Mouse (Mus musculus) spleen, adult 12 weeks (tissue): Measurements from ENCODE around the gene Gpx7.

ENCODE experiments used
- DNase-seq: peaks from one replicate; pipeline ENCODE4 v3.0.0; 2022; ENCODE audit warnings: low spot score

The Gpx7 gene

GRCm38 (mm10) chr4:108406861-108407401, at the start of gene Gpx7:
Gene Gpx7, minus strand, starts transcription at chr4:108406961.
- DNase-seq: no peak

GRCm38 (mm10) chr4:108456028-108456427, 49.3 kb upstream of the Gpx7 start:
- no peak for DNase-seq

GRCm38 (mm10) chr4:108448091-108448490, 41.3 kb upstream of the Gpx7 start:
- DNase-seq: no peak

GRCm38 (mm10) chr4:108438082-108438840, 31.5 kb upstream of the Gpx7 start:
- DNase-seq: no peak

- DNase-seq: no peak
Observed at GRCm38 (mm10) chr4:108436225-108436624, 29.5 kb upstream of the Gpx7 start.

GRCm38 (mm10) chr4:108435646-108436045, 28.9 kb upstream of the Gpx7 start:
- DNase-seq: no peak

- no peak for DNase-seq
Observed at GRCm38 (mm10) chr4:108434781-108435180, 28.0 kb upstream of the Gpx7 start.

- DNase-seq: no peak
Observed at GRCm38 (mm10) chr4:108434221-108434620, 27.5 kb upstream of the Gpx7 start.

GRCm38 (mm10) chr4:108433341-108433740, 26.6 kb upstream of the Gpx7 start:
- DNase-seq: no peak

GRCm38 (mm10) chr4:108431561-108431936, 24.8 kb upstream of the Gpx7 start:
- no peak for DNase-seq

GRCm38 (mm10) chr4:108430656-108431560, 24.1 kb upstream of the Gpx7 start:
- DNase-seq: no peak

- DNase-seq: no peak
Observed at GRCm38 (mm10) chr4:108428341-108428721, 21.6 kb upstream of the Gpx7 start.

GRCm38 (mm10) chr4:108427719-108428340, 21.1 kb upstream of the Gpx7 start:
- no peak for DNase-seq

GRCm38 (mm10) chr4:108424587-108424986, 17.8 kb upstream of the Gpx7 start:
- DNase-seq: no peak

- DNase-seq: no peak
Observed at GRCm38 (mm10) chr4:108407621-108408020, 860 bp upstream of the Gpx7 start.

- peak; percentile 5 for DNase-seq
Observed at GRCm38 (mm10) chr4:108406138-108406860, 462 bp downstream of the Gpx7 start.

GRCm38 (mm10) chr4:108405766-108406137, 1.0 kb downstream of the Gpx7 start:
- DNase-seq: no peak

- DNase-seq: no peak
Observed at GRCm38 (mm10) chr4:108403861-108404635, 2.7 kb downstream of the Gpx7 start.

- DNase-seq: no peak
Observed at GRCm38 (mm10) chr4:108400395-108400794, 6.4 kb downstream of the Gpx7 start.

- no peak for DNase-seq
Observed at GRCm38 (mm10) chr4:108394236-108394635, 12.5 kb downstream of the Gpx7 start.

GRCm38 (mm10) chr4:108392558-108392957, 14.2 kb downstream of the Gpx7 start:
- DNase-seq: no peak
